Mouse (Mus musculus) kidney, postnatal 0 days (tissue): ENCODE data around the gene Tspan18. TPM values are rescaled to one million over a fixed set of nuclear protein-coding genes. Genes with fewer than 3 reads are reported as not detected.

Experiments
- ATAC-seq: fragments of 200-750 bp; cut with Nextera tagmentation; replicated peaks from 2 replicates; pipeline ENCODE4 v1.8.0; 2017; ENCODE audit warnings: low read depth, moderate number of reproducible peaks, moderate TSS enrichment, moderate library complexity; ENCODE audit not compliant: low FRiP score
- DNase-seq: peaks from one replicate; pipeline ENCODE4 v3.0.0-alpha.2; 2016; ENCODE audit warnings: low spot score
- H3K27ac ChIP-seq: fragments of 300-500 bp; sonication (generic); 2 replicates; pipeline ENCODE4 v1.5.1; 2014; ENCODE audit warnings: mild to moderate bottlenecking
- H3K27me3 ChIP-seq: fragments of 300-500 bp; sonication (generic); 2 replicates; pipeline ENCODE4 v1.6.1; 2014; ENCODE audit warnings: low read length, mixed read lengths; ENCODE audit not compliant: insufficient read depth
- H3K36me3 ChIP-seq: fragments of 300-500 bp; sonication (generic); 2 replicates; pipeline ENCODE4 v1.6.1; 2014; ENCODE audit warnings: low read length, mixed read lengths; ENCODE audit not compliant: insufficient read depth
- H3K4me1 ChIP-seq: fragments of 300-500 bp; sonication (generic); replicated peaks from 2 replicates; pipeline ENCODE4 v1.6.1; 2014; ENCODE audit warnings: antibody characterized with exemption, low read length, mixed read lengths; ENCODE audit not compliant: insufficient read depth
- H3K4me2 ChIP-seq: fragments of 300-500 bp; sonication (generic); 2 replicates; pipeline ENCODE4 v1.6.1; 2014; ENCODE audit warnings: mild to moderate bottlenecking, low read length, moderate library complexity, mixed read lengths
- H3K4me3 ChIP-seq: fragments of 300-500 bp; sonication (generic); replicated peaks from 2 replicates; pipeline ENCODE4 v1.5.1; 2014; ENCODE audit warnings: low read depth, low read length
- H3K9ac ChIP-seq: fragments of 300-500 bp; sonication (generic); 2 replicates; pipeline ENCODE4 v1.6.1; 2014; ENCODE audit warnings: low read depth, low read length
- H3K9me3 ChIP-seq: fragments of 300-500 bp; sonication (generic); replicated peaks from 2 replicates; pipeline ENCODE4 v1.6.1; 2016; ENCODE audit warnings: low read length, inconsistent platforms, mixed read lengths
- CTCF ChIP-seq: IDR thresholded peaks from 2 replicates; pipeline ENCODE4 v1.5.1; 2016; ENCODE audit warnings: antibody characterized with exemption, low read depth, mild to moderate bottlenecking, moderate library complexity
- WGBS: fragments of 180-500 bp; shearing (Covaris S2); extraction: QIAGEN DNeasy Blood & Tissue Kit; methylation state at CpG from one replicate; pipeline ENCODE4 v1.1.7; 2014; 5-methylcytosine and 5-hydroxymethylcytosine counted together
- polyA plus RNA-seq: library from polyadenylated mRNA; unstranded; fragments of >200 nt; fragmentation: Nextera tagmentation; extraction: Ambion mirVana; gene quantifications from 2 replicates; pipeline ENCODE4 v1.2.1, GENCODE M21; 2015

Tspan18 gene
- polyA plus RNA-seq, 1 experiment from 2014 or later, result 29.2 TPM

DNA sequence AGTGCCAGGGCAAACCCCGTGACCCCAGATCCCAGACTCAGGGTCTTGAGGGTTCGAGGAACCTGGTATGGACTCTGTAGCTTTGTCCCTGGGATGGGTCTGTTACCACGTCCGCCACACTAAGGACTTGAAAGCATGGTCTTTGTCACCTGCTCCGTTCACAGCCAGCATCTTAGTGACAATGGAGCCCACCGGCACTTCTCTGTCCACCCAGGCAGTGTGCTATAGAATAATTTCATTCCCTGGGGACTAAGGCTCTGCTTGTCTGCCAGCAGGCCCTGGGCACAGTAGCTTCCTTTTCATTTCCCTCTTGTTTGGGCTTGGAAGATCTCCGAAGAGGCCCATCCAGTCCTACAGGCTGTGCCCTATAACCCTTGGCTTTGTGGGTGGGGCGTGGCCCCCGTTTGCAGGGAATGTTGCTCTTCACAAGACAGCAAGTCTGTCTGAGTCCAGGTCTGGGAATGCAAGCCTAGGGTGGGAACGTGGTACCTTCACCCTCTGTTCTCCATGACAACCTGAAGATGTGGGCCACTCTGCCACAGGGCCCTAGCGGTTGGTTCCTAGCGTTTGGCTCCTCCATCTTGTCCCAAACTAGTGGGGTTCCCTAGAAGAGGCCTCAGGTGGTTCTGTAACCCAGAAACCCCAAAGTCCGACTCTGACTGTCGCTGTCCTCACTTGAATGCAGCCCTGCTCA is 142.7 kb downstream of the Tspan18 start:
- Histone ChIP-seq H3K27ac (no peak overlapping the region), H3K9me3 (no peaks in the 10 kb centered on the region), H3K4me2 (no peak overlapping the region), H3K27me3 (no peaks in the 10 kb centered on the region), H3K4me1 (peaks cover 30% of the 10 kb centered on the region), H3K4me3 (no peak overlapping the region), H3K9ac (no peak overlapping the region), H3K36me3 (no peaks in the 10 kb centered on the region)
- no peak for DNase-seq
- TF ChIP-seq CTCF, result no peak
- ATAC-seq, result no peak
- WGBS, result 81% methylated on average over 14 of the region's 14 CpGs

DNA sequence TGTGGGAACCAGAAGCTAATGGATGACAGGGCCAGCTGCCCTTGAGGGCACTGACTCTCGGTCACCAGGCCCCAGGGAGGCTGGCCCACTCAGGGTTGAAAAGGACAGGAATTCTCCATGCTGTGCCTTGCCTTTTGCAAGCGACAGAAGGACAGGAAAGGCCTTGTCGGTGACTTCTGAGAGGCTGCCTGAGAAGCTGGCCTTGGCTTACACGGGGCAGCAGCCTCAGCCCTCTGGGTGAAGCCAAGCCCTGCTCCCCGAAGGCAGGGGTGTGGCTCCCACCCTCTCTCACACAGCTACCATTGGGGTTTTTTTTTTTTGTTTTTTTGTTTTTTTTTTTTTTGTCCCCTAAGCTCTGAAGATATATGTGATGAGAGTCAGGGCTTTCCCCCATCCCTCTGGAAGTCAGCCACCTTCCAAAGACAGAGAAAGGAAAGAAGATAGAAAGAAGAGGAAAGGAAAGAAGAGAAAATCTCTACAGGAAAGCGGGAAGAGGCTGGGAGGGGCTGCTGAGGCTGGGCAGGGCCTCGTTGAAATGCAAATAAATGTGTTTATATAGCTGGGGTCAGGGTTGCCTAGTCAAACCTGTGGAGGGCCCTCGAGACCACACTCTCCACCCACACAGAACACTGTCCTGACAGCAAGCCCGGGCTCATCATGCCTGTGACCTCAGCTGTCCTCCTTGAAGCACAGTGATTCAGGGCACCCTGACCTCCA is 143.4 kb downstream of the Tspan18 start:
- ATAC-seq (no peak), DNase-seq (no peak)
- no peak overlapping the region for H3K9ac ChIP-seq
- peaks cover 30% of the 10 kb centered on the region for H3K4me1 ChIP-seq
- H3K36me3 ChIP-seq, result no peaks in the 10 kb centered on the region
- TF ChIP-seq CTCF, result no peak
- no peak overlapping the region for H3K27ac ChIP-seq
- H3K4me2 ChIP-seq, result no peak overlapping the region
- no peaks in the 10 kb centered on the region for H3K27me3 ChIP-seq
- WGBS, result 24% methylated on average over 9 of the region's 9 CpGs
- H3K9me3 ChIP-seq, result no peaks in the 10 kb centered on the region
- no peak overlapping the region for H3K4me3 ChIP-seq

GRCm38 (mm10) chr2:93188761-93189458 is 145.4 kb downstream of the Tspan18 start:
- Histone ChIP-seq H3K27me3 (no peaks in the 10 kb centered on the region), H3K27ac (peak overlapping the region; percentile 47; the same call in 1 of the 2 replicates), H3K4me2 (peak overlapping the region; percentile 100), H3K4me1 (peaks cover 30% of the 10 kb centered on the region), H3K36me3 (no peaks in the 10 kb centered on the region), H3K9me3 (no peaks in the 10 kb centered on the region), H3K9ac (peak overlapping the region; percentile 72), H3K4me3 (peak overlapping the region; percentile 71)
- peak; percentile 73 for DNase-seq
- ATAC-seq, result no peak
- 8% methylated on average over 19 of the region's 19 CpGs for WGBS
- peak; percentile 53 for TF ChIP-seq CTCF

GRCm38 (mm10) chr2:93188020-93188760 is 146.1 kb downstream of the Tspan18 start:
- Histone ChIP-seq H3K4me2 (peak overlapping the region; percentile 100), H3K27me3 (no peaks in the 10 kb centered on the region), H3K4me1 (peaks cover 30% of the 10 kb centered on the region), H3K9ac (peak overlapping the region; percentile 72), H3K9me3 (no peaks in the 10 kb centered on the region), H3K36me3 (no peaks in the 10 kb centered on the region), H3K4me3 (peak overlapping the region; percentile 71), H3K27ac (peak overlapping the region; percentile 47; the same call in 1 of the 2 replicates)
- no peak for TF ChIP-seq CTCF
- ATAC-seq (no peak), DNase-seq (no peak)
- WGBS, result 1% methylated on average over 53 of the region's 53 CpGs

DNA sequence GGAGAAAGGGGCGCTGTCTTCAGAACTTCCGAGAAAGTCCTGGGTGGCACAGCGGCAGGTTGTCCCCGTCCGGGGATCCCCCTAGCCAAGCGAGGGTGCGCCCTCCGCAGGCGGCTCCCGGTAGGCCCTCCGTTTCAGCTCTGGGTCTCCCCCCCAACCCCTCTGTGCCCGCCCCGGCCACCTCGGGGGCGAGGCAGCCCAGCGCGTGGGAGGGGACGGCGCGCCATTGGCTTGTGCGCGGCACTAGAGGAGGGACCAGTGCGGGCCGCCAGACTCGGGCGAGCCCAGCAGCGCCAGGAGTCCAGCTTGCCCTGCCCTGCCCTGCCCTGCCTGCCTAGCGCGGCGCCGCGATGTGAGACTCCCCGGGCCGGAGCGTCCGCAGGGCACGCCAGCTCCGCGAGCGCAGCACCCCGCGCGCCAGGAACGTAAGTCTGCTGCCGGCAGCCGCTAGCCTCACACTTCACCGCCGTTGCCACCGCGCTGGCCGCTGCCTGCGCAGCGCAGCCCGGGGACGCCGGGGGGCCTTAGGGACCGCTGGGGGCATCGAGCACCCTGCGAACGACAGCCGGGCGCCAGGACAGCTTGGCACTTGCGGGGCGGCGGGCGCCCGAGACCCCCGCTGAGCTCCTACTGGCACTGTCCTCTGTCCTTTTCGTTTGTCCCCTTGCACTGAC is 146.8 kb downstream of the Tspan18 start, which contains the start of gene Trp53i11:
Trp53i11 (plus strand) TSS at position 226 of the 674 bp plus-strand sequence.
- H3K36me3 ChIP-seq, result no peaks in the 10 kb centered on the region
- H3K9me3 ChIP-seq, result no peaks in the 10 kb centered on the region
- peak within 1 kb of the TSS; percentile 47; the same call in 1 of the 2 replicates for H3K27ac ChIP-seq
- peak; percentile 90 for ATAC-seq
- H3K4me2 ChIP-seq, result peak within 1 kb of the TSS; percentile 100
- DNase-seq, result peak; percentile 90
- WGBS, result under 1% methylated on average over 65 of the region's 69 CpGs
- peak within 1 kb of the TSS; percentile 72 for H3K9ac ChIP-seq
- H3K4me3 ChIP-seq, result peak within 1 kb of the TSS; percentile 71
- no peaks in the 10 kb centered on the region for H3K27me3 ChIP-seq
- peaks cover 25% of the 10 kb centered on the region for H3K4me1 ChIP-seq
- TF ChIP-seq CTCF, result peak; percentile 72
